Mouse (Mus musculus): Measurements from ENCODE around the gene Cdh23. TPM values are rescaled to one million over a fixed set of nuclear protein-coding genes. Genes with fewer than 3 reads are reported as not detected.

Cdh23 gene
- total RNA-seq, 2 experiments from 2014 or later: 2.9 to 4.5 TPM

- DNase-seq (ENCODE audit: low spot score in 2 of 2): no peak
Observed at GRCm38 (mm10) chr10:60578738-60579538, 117.4 kb downstream of the Cdh23 start.

GRCm38 (mm10) chr10:60577920-60578737 is 118.2 kb downstream of the Cdh23 start:
- no peak for DNase-seq (ENCODE audit: low spot score in 2 of 2)

GRCm38 (mm10) chr10:60577125-60577919 is 119.0 kb downstream of the Cdh23 start:
- no peak for DNase-seq (ENCODE audit: low spot score in 2 of 2)

- DNase-seq (ENCODE audit: low spot score in 2 of 2): no peak
Observed at GRCm38 (mm10) chr10:60574851-60575250, 121.4 kb downstream of the Cdh23 start.

GRCm38 (mm10) chr10:60571491-60571890 is 124.8 kb downstream of the Cdh23 start:
- no peak for DNase-seq (ENCODE audit: low spot score in 2 of 2)

- peak; percentile 13 to 26 for DNase-seq (ENCODE audit: low spot score in 2 of 2)
Observed at GRCm38 (mm10) chr10:60566369-60567037, 129.8 kb downstream of the Cdh23 start.

GRCm38 (mm10) chr10:60564136-60564535 is 132.2 kb downstream of the Cdh23 start:
- DNase-seq (ENCODE audit: low spot score in 2 of 2): peak; percentile 14 to 25

- no peak for DNase-seq (ENCODE audit: low spot score in 2 of 2)
Observed at GRCm38 (mm10) chr10:60562946-60563345, 133.3 kb downstream of the Cdh23 start.

GRCm38 (mm10) chr10:60558491-60558927 is 137.8 kb downstream of the Cdh23 start:
- no peak for DNase-seq (ENCODE audit: low spot score in 2 of 2)

GRCm38 (mm10) chr10:60552951-60553635 is 143.2 kb downstream of the Cdh23 start:
- DNase-seq (ENCODE audit: low spot score in 2 of 2): no peak

- no peak for DNase-seq (ENCODE audit: low spot score in 2 of 2)
Observed at GRCm38 (mm10) chr10:60539164-60539914, 157.0 kb downstream of the Cdh23 start.

- DNase-seq (ENCODE audit: low spot score in 2 of 2): no peak
Observed at GRCm38 (mm10) chr10:60536098-60536811, 160.0 kb downstream of the Cdh23 start.

GRCm38 (mm10) chr10:60532502-60532901 is 163.8 kb downstream of the Cdh23 start:
- no peak for DNase-seq (ENCODE audit: low spot score in 2 of 2)

- peak; percentile 56 to 68 for DNase-seq (ENCODE audit: low spot score in 2 of 2)
Observed at GRCm38 (mm10) chr10:60531349-60531748, 164.9 kb downstream of the Cdh23 start.

GRCm38 (mm10) chr10:60530633-60531032 is 165.7 kb downstream of the Cdh23 start:
- no peak for DNase-seq (ENCODE audit: low spot score in 2 of 2)

- DNase-seq (ENCODE audit: low spot score in 2 of 2): no peak
Observed at GRCm38 (mm10) chr10:60527949-60528348, 168.3 kb downstream of the Cdh23 start.

GRCm38 (mm10) chr10:60525081-60525480 is 171.2 kb downstream of the Cdh23 start:
- DNase-seq (ENCODE audit: low spot score in 2 of 2): no peak

GRCm38 (mm10) chr10:60516286-60516685 is 180.0 kb downstream of the Cdh23 start:
- DNase-seq (ENCODE audit: low spot score in 2 of 2): no peak

GRCm38 (mm10) chr10:60498538-60498937 is 197.8 kb downstream of the Cdh23 start:
- no peak for DNase-seq (ENCODE audit: low spot score in 2 of 2)
